Mouse (Mus musculus) myocyte (in vitro differentiated cells): Measurements from ENCODE around the gene Tmem63c.

Experiments used
- CEBPB ChIP-seq: IDR thresholded peaks from 2 replicates; pipeline ENCODE4 v1.6.1; 2011; ENCODE audit warnings: mild to moderate bottlenecking, moderate library complexity; ENCODE audit not compliant: poor library complexity, insufficient read depth, severe bottlenecking
- POLR2A ChIP-seq: IDR thresholded peaks from one replicate; pipeline ENCODE4 v1.6.1; 2011; ENCODE audit warnings: low read depth, mild to moderate bottlenecking, control low read depth, moderate library complexity; ENCODE audit not compliant: insufficient read length
- TCF12 ChIP-seq: IDR thresholded peaks from one replicate; pipeline ENCODE4 v1.6.1; 2011; ENCODE audit warnings: mild to moderate bottlenecking, control low read depth; ENCODE audit not compliant: poor library complexity, insufficient read depth, severe bottlenecking
- TCF3 ChIP-seq: IDR thresholded peaks from one replicate; pipeline ENCODE4 v1.6.1; 2011; ENCODE audit warnings: low read depth, control low read depth; ENCODE audit not compliant: insufficient read length
- USF1 ChIP-seq: IDR thresholded peaks from one replicate; pipeline ENCODE4 v1.6.1; 2011; ENCODE audit warnings: low read depth, mild to moderate bottlenecking, control low read depth, moderate library complexity

- TF ChIP-seq USF1 (no peak), POLR2A (no peak), CEBPB (no peak), TCF3 (no peak), TCF12 (no peak)
Measured at GRCm38 (mm10) chr12:87029251-87029976, 8.3 kb downstream of the Tmem63c start.
